In the genomic region with DNA sequence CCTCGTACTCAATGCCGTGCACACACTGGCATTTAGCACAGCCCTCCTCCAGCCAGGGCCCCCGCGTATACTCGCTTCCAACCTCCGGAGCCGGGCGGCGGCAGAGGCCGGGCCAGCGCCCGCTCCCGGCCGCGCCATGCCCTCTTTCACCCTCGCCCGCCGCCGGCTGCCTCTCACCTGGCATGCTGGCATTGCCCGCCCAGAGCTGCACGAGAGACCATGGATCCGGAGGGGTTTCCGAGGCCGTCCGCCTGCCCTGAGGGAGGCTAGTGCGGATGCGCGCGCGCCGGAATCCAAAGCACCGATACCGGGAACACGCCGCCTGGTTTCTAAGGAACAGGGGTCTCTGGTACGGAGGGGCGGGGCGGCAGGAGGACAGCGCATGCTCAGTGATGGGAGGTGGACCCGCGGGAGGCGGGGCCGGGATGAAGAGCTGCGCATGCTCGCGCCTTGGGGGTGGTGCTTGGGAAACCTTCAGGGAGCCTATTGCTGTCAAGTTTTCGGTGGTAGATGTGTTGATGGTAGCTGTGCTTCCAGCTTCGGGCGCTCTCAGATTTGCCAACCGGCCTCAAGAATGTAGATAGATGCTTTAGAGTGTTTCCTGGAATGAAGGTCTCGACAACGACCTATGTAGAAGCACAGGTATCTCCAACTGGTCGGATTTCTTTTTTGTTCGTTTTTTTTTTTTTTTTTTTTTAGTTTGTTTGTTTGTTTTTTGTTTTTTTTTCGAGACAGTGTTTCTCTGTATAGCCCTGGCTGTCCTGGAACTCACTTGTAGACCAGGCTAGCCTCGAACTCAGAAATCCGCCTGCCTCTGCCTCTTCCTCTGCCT, we compare ENCODE assay signal across 8 mouse cellular contexts. TPM values are rescaled to one million over a fixed set of nuclear protein-coding genes. Genes with fewer than 3 reads are reported as not detected.
DNase-seq lines count a peak whose midpoint lies in the region; ATAC-seq and TF ChIP-seq lines count a peak whose summit lies in the region.

TSS of gene Gfod2 (minus strand) at position 388 of the 832 bp plus-strand sequence.

- no peaks in the 10 kb centered on the region for H3K9me3 ChIP-seq in megakaryocyte, embryonic 14.5 days

- H3K27ac ChIP-seq in gastrocnemius, adult 2 months = peak within 1 kb of the TSS; percentile 88

- H3K27me3 ChIP-seq in megakaryocyte, embryonic 14.5 days (replicated peaks) = no peaks in the 10 kb centered on the region

- peak within 1 kb of the TSS; percentile 85 for H3K4me3 ChIP-seq in gastrocnemius, adult 2 months
- H3K4me3 ChIP-seq in megakaryocyte, embryonic 14.5 days (replicated peaks) = peak within 1 kb of the TSS; percentile 93

- intact Hi-C loops in gastrocnemius, adult 2 months (cut with DNase I) = no loop called here

- DNase-seq in ZHBTc4 (ENCODE audit: low read depth, low spot score) = peak; percentile 98
- peak; percentile 98 for DNase-seq in gastrocnemius, adult 2 months
- DNase-seq in hindlimb bud, embryonic 11.5 days (ENCODE audit: extremely low spot score, low read depth, low spot score) = peak; percentile 66
- DNase-seq in left cerebral cortex, adult 8-10 months (ENCODE audit: low spot score in 2 of 2) = peak; percentile 92 to 94
- DNase-seq in right cerebral cortex, postnatal 10 days (ENCODE audit: low spot score in 2 of 2) = peak; percentile 98 to 99
- peak; percentile 99 for DNase-seq in urinary bladder, postnatal 25 days (ENCODE audit: low spot score)

- ATAC-seq in common myeloid progenitor, adult 5-6 weeks (replicated peaks; ENCODE audit: low read depth, poor library complexity, severe bottlenecking) = peak; percentile 100

- peaks cover 64% of the 10 kb centered on the region for H3K4me1 ChIP-seq in megakaryocyte, embryonic 14.5 days

- H3K36me3 ChIP-seq in megakaryocyte, embryonic 14.5 days (replicated peaks; ENCODE audit: low read length) = peaks cover 11% of the 10 kb centered on the region

- no peak for TF ChIP-seq CTCF in gastrocnemius, adult 2 months (IDR thresholded peaks at IDR 0.05)

RNA-seq across cellular contexts. Expression of gene Gfod2, which starts in this region (rescaled TPM):
- total RNA-seq in common myeloid progenitor, adult 5-6 weeks (2017) = 0.92 and 3.7 TPM in 2 replicates
- 1 to 10 TPM; 7.2 to 7.4 TPM for total RNA-seq in gastrocnemius, adult 2 months (2021)
- total RNA-seq in left cerebral cortex, adult 8-10 months (2022) = 10 to 100 TPM; 14.5 to 21.4 (median 18.3) TPM
- polyA plus RNA-seq in megakaryocyte, embryonic 14.5 days (2012; ENCODE audit: insufficient read depth, low replicate concordance) = 3.0 and 9.7 TPM in 2 replicates

Comparison
In these comparisons a context has a peak if more than half of its experiments do, and no peak if none do; other contexts are left out.
1. Peak in every context shown above with its lines: DNase-seq, ATAC-seq, H3K4me3 ChIP-seq and H3K27ac ChIP-seq.